Mouse (Mus musculus) gastrocnemius, postnatal 4 days (tissue): Measurements from ENCODE around the gene Col19a1. TPM values are rescaled to one million over a fixed set of nuclear protein-coding genes. Genes with fewer than 3 reads are reported as not detected.

Source experiments
- DNase-seq, 2 experiments: peaks; one replicate each; pipeline ENCODE4 v3.0.0; 2021 to 2022; ENCODE audit warnings: low spot score in 2 of 2, mixed read lengths in 2 of 2
- total RNA-seq, 2 experiments: library from RNA; stranded (reverse); gene quantifications; 2 replicates each; pipeline ENCODE4 v1.2.3; 2021

The Col19a1 gene
- total RNA-seq, 2 experiments from 2014 or later: 9.0 to 11.1 TPM

DNA sequence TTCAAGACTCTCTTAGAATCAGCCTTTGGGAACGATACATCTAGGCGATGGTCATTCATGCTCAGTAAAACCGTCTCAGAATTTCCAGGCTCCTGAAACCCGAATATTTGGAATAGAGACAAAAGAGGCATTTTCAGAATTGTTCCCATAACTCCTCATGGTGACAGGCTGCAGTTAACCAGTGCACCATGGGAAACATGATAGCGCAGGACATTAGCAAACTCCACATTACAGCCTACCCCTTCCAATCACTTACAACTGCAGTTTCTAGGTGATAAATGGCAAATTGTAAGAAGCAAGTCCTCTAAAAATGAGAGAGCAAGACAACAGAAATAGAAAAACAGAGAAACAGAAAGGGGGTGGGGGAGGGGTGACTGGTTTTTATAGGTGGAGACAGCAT, 116.6 kb downstream of the Col19a1 start:
- DNase-seq: no peak

- no peak for DNase-seq
Observed at GRCm38 (mm10) chr1:24461305-24461887, 125.9 kb downstream of the Col19a1 start.

- no peak for DNase-seq
Observed at GRCm38 (mm10) chr1:24458015-24458414, 129.3 kb downstream of the Col19a1 start.

DNA sequence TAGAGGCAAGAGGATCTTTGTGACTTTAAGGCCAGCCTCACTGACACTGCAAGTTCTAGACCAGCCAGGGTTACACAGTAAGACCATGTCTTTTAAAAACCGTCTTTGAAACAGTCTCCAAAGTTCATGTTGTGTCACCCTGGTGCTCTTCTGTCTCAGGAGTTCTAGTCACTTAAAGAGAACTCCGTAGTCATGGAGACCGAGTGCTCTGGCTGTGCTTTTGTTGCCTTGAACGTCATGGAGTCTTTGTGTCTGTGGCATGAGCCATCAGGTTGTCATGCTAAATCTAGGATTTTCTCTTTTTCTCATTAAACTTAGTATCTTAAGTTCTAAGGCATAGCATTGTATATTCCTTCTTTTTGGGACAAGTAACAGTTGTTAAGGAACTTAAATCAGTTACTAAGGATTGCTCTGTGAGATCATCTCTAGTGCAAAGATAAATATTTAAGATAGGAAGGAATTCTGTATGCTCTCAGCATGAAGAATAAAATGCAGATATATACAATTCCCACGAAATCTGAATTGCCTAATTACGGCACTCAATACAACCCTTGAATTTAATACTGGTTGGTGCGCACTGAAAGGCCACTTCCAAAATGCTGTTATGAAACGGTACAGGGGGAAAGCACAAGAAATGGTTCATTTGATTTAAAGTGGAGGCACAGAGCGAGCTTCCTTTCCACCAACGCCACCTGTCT, 134.6 kb downstream of the Col19a1 start:
- no peak for DNase-seq

DNA sequence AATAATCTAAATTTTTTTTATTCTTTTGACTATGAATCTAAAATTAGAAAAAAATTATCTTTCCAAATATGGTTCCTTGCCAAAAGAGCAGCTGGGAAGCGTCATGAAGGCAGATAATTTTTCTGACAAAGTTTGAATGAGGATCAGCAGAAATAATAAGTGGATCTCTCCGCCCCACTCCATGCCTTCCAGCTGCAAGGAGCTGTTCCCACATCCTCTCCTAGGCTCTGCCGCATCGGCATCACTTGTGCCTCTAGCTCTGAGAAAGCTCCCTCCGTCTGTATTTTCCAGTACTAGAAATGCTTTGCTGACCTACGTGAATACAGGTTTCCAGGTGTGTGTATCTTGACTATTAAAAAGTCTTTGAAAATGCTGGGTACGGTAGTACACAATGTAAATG, 135.1 kb downstream of the Col19a1 start:
- DNase-seq: no peak

- DNase-seq: no peak
Observed at GRCm38 (mm10) chr1:24437425-24437824, 149.8 kb downstream of the Col19a1 start.

DNA sequence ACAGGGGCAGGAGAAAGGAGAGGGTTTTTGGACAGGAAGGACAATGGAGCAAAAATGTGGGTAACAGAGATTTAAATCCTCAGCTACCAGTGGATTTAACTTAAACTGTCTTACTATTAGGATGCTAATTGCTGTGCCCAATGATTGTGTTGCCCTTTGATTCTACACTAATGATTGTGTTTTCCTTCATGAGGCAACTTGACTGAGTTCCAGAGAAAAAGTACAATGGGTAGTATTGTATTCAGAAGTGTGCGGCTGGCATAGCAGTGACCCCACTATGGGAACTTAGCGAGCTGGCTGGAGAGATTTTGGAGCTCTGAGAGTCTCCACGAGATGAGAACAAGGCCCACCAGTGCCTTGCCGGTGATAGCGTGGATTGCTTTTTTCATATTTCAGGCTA, 159.0 kb downstream of the Col19a1 start:
- DNase-seq: no peak

GRCm38 (mm10) chr1:24378125-24378821, 209.0 kb downstream of the Col19a1 start:
- DNase-seq: peak in 1 of 2 experiments; percentile 34

GRCm38 (mm10) chr1:24374902-24375301, 212.4 kb downstream of the Col19a1 start:
- DNase-seq: no peak

DNA sequence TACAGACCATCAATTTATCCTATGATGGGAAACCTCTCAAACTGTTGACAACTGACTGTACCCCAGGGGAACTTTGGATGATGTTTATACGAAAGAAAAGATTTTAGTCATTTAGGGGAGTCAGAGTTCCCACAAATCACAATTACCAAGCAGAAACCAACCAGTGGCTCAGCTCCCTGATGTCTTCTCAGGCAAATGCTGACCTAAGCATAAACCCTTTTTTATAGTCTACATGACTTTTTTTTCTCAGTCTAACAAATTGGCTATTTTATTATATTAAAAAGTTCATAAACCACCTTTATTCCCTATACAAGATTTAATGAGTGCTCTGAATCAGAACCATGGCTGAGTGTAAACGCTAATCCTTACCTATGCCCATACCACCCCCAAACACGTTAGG, 213.6 kb downstream of the Col19a1 start:
- DNase-seq: no peak

- DNase-seq: no peak
Observed at GRCm38 (mm10) chr1:24372471-24373258, 214.6 kb downstream of the Col19a1 start.

- peak in 1 of 2 experiments; percentile 17 for DNase-seq
Observed at GRCm38 (mm10) chr1:24367570-24368517, 219.4 kb downstream of the Col19a1 start.

DNA sequence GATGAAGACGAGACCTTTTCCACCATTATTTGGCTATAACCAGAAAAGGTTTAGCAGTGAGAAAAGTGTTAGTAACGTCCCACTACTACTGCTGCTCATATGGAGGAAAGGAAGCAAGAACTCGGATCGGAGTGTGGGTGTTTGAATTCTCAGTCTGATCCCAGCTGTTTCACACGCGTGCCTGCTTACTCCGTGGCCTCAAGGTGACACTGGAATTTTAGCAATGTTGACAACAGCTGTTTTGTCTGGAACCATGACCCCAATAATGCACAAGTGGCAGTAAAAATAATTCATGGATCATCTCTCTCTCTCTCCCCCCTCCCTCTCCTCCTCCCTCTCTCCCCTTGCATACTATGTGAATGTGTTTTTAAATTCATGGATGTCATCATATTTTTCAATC, 222.5 kb downstream of the Col19a1 start:
- DNase-seq: no peak

GRCm38 (mm10) chr1:24361990-24362635, 225.2 kb downstream of the Col19a1 start:
- DNase-seq: no peak

GRCm38 (mm10) chr1:24349462-24350217, 237.6 kb downstream of the Col19a1 start:
- no peak for DNase-seq

- no peak for DNase-seq
Observed at GRCm38 (mm10) chr1:24347621-24348160, 239.6 kb downstream of the Col19a1 start.

- DNase-seq: no peak
Observed at GRCm38 (mm10) chr1:24337556-24338275, 249.6 kb downstream of the Col19a1 start.

- no peak for DNase-seq
Observed at GRCm38 (mm10) chr1:24336051-24336450, 251.2 kb downstream of the Col19a1 start.
